Mouse (Mus musculus): Measurements from ENCODE around the gene Dnaaf2. TPM values are rescaled to one million over a fixed set of nuclear protein-coding genes. Genes with fewer than 3 reads are reported as not detected.
A peak's percentile ranks its signal among the peaks of the same experiment; 100 is the strongest.
"Not testable (repeated sequence)": the region's sequence is repeated elsewhere in the genome, so short reads cannot be mapped to it uniquely, and the experiment has no call there.

Dnaaf2 gene
- polyA plus RNA-seq, 1 experiment from 2014 or later: 17.9 TPM

DNA sequence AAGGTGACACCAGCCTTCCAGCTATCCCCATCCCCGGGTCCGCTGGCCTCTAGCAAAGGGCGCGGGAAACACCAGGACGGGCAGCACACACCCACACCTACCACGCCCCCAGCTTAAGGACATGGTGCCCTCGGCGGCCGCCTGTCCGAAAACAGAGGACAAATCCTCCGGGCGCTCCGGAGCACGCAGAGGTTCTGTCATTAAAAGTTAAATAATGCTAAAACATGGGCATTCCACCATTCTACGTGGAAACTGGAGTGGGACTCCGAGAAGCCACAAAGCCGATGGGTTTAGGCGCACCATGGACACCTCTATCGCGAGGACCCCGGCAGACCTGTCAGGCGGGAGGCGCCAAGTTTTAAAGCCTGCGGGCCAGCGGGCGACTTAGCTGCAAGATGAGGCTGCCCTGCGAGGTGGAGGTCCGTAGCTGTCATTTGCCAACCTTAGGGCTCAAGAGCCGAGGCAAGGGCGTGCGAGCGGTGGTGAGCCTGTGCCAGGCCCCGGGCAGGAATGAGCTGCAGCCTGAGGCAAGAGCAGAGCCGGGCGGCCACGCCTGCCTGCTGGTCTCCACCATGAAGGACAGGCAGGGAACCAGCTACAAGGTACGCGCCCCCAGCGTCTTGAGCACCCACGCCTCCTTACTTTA, 29.6 kb downstream of the Dnaaf2 start, which contains the start of gene Lrr1:
Gene Lrr1 (plus strand): TSS at position 354 of the 646 bp plus-strand sequence.
- WGBS: under 1% methylated on average over 40 of the region's 40 CpGs
- Histone ChIP-seq H3K27me3 (ENCODE audit: insufficient read depth, poor library complexity, severe bottlenecking) (no peaks in the 10 kb centered on the region), H3K4me3 (peak within 1 kb of the TSS; percentile 93), H3K27ac (peak within 1 kb of the TSS; percentile 98), H3K4me1 (replicated peaks) (peaks cover 22% of the 10 kb centered on the region), H3K36me3 (peaks cover 17% of the 10 kb centered on the region), H3K9me3 (no peaks in the 10 kb centered on the region)
- DNase-seq (ENCODE audit: low spot score): peak; percentile 89

DNA sequence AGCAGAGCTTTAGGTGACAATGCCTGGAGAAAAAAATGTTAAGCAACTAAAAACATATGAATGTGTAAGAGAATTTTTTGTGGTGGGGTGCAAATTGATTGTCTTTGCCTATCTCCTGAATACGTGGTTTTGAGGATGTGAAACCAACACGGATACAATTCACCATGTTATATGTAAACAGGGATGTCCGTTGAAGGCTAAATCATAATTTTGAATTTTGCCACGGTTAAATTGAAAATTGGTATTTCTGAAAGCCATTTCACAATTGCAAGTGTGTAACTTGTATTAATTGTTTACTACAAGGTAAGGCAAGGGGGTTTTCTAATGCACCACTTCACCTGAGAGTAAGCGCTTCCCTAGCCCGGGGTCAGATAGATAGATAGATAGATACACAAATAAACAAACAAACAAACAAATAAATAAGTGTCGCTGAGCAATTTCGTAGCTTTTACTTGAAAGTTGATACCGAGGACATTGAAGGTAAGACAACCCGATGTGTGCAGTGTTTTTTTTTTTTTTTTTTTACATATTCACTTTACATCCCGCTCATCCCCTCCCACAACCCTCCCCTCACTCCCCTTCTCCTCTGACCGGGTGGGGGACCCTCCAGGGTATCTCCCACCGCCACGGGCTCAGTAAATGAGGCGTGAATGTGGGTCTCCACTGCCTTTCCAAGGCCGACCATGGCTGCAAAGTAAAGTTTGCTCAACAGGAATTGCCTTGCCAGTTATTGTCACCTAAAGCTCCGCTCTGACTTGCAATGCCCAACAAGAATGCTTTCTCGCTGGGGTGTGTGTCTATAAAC, 30.4 kb downstream of the Dnaaf2 start:
- WGBS: 10% methylated on average over 18 of the region's 18 CpGs
- Histone ChIP-seq H3K36me3 (peaks cover 10% of the 10 kb centered on the region), H3K4me1 (replicated peaks) (peaks cover 22% of the 10 kb centered on the region)

DNA sequence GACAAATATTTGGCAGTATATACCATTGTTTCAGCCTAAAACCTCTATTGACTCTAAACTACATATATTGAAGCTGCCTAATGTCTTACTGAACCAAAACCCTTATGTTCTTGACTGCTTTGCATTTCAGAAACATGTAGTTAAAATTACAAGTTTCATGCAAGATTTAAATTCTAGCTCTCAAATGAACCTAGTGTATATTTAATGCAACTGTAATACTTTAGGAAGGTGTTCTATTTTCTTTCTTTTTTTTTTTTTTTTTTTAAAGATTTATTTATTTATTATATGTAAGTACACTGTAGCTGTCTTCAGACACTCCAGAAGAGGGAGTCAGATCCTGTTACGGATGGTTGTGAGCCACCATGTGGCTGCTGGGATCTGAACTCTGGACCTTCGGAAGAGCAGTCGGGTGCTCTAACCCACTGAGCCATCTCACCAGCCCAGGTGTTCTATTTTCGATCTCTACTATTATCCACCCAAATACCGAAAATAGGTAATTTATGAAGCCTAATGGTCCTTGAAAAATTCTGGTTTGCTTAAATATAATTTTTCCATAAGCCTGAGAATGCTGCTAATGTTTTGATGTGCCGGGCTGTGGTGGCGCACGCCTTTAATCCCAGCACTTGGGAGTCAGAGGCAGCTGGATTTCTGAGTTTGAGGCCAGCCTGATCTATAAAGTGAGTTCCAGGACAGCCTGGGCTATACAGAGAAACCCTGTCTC, 31.2 kb downstream of the Dnaaf2 start:
- H3K4me3 ChIP-seq; H3K36me3 ChIP-seq; H3K27me3 ChIP-seq (ENCODE audit: insufficient read depth, poor library complexity, severe bottlenecking); H3K27ac ChIP-seq; H3K9me3 ChIP-seq; DNase-seq (ENCODE audit: low spot score): not testable (repeated sequence)
- 69% methylated on average over 8 of the region's 8 CpGs for WGBS
- peaks cover 22% of the 10 kb centered on the region for H3K4me1 ChIP-seq (replicated peaks)

More for the DNA sequence above, 30.4 kb downstream of the Dnaaf2 start:
- Histone ChIP-seq H3K27ac (peak overlapping the region; percentile 98), H3K4me3 (peak overlapping the region; percentile 93), H3K9me3 (no peaks in the 10 kb centered on the region), H3K27me3 (ENCODE audit: insufficient read depth, poor library complexity, severe bottlenecking) (no peaks in the 10 kb centered on the region)
- DNase-seq (ENCODE audit: low spot score): no peak

DNA sequence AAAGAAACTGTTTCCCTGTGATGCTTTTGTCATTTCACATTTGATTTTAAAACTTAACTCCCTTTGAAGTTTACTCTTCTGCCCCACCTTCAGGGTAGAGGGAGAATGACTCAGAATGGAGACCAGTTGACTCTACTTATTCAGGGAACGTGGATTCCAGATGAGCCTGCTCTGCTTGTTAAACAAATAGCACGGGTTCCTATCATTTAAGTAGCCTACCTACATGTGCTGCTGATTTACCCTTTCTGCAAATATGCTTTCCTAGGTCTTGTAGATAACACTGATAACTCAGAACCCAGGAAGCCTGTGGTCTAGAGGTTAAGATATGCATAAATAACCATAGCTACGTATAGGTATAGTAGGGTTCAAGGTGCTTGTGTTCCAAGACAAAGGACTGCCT, 33.3 kb downstream of the Dnaaf2 start:
- H3K4me3 ChIP-seq: no peak overlapping the region
- H3K27me3 ChIP-seq (ENCODE audit: insufficient read depth, poor library complexity, severe bottlenecking): no peaks in the 10 kb centered on the region
- no peaks in the 10 kb centered on the region for H3K36me3 ChIP-seq
- H3K4me1 ChIP-seq (replicated peaks): peaks cover 18% of the 10 kb centered on the region
- H3K9me3 ChIP-seq: no peaks in the 10 kb centered on the region
- H3K27ac ChIP-seq: no peak overlapping the region
- WGBS: 64% methylated on average over 3 of the region's 3 CpGs
- DNase-seq (ENCODE audit: low spot score): no peak

DNA sequence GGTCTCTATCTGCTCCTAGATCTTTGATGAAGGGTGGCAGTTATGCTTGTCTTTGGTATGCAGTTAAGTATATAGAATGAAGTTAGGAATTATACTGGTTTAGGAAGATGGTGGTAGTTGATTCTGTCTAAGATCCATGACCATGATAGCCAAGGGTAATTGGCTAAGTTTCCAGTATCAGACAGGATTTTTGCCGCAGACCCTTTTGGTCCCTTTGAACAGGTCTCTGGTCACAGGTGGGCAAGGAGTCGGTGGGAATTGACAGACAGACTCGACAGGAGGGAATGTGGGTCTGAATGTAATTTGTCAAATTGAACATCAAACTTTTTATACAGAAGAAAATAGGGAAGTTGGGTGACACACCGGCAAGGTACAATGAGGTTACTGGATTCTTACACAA, 34.6 kb downstream of the Dnaaf2 start:
- WGBS: 82% methylated on average over 4 of the region's 4 CpGs
- H3K9me3 ChIP-seq; H3K4me1 ChIP-seq (replicated peaks); H3K4me3 ChIP-seq; H3K27ac ChIP-seq; H3K27me3 ChIP-seq (ENCODE audit: insufficient read depth, poor library complexity, severe bottlenecking); DNase-seq (ENCODE audit: low spot score); H3K36me3 ChIP-seq: not testable (repeated sequence)

DNA sequence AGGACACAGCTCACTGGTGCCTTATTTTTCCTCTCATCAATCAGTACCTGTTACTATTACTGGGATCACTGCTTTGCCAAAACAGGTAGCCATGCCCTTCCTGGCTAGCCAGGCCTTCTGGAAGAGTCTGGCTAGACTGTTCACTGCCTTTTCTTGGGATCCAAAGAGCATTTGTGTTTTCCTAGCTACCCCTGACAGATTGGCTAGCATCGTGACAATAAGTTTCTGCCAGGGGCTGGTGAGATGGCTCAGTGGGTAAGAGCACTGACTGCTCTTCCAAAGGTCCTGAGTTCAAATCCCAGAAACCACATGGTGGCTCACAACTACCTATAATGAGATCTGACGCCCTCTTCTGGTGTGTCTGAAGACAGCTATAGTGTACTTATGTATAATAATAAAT, 37.6 kb downstream of the Dnaaf2 start:
- H3K4me1 ChIP-seq (replicated peaks); H3K4me3 ChIP-seq; H3K27ac ChIP-seq; H3K27me3 ChIP-seq (ENCODE audit: insufficient read depth, poor library complexity, severe bottlenecking); H3K9me3 ChIP-seq; DNase-seq (ENCODE audit: low spot score): not testable (repeated sequence)
- 85% methylated on average over 2 of the region's 2 CpGs for WGBS
- peaks cover 23% of the 10 kb centered on the region for H3K36me3 ChIP-seq

DNA sequence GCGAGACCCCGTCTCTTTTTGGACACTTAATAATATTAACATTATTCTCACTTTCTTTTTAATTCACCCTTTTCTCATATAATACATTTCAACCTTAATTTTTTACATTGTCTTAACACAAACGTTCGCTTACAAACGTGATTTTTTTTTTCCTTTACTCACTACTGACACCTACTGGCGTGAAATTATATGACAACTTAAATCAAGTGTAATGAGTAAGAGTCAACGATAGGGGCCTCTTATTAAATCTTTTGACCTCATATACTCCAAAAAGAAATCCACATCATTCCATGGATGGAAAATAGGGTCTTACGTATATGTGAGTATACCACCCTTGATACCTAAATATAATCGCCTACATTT, 38.7 kb downstream of the Dnaaf2 start:
- Histone ChIP-seq H3K36me3 (peaks cover 28% of the 10 kb centered on the region), H3K27me3 (ENCODE audit: insufficient read depth, poor library complexity, severe bottlenecking) (no peaks in the 10 kb centered on the region), H3K4me1 (replicated peaks) (peaks cover 5% of the 10 kb centered on the region), H3K4me3 (peak overlapping the region; percentile 23; the same call in 1 of the 2 replicates), H3K27ac (no peak overlapping the region), H3K9me3 (no peaks in the 10 kb centered on the region)
- 5% methylated on average over 9 of the region's 9 CpGs for WGBS
- peak; percentile 29 for DNase-seq (ENCODE audit: low spot score)

DNA sequence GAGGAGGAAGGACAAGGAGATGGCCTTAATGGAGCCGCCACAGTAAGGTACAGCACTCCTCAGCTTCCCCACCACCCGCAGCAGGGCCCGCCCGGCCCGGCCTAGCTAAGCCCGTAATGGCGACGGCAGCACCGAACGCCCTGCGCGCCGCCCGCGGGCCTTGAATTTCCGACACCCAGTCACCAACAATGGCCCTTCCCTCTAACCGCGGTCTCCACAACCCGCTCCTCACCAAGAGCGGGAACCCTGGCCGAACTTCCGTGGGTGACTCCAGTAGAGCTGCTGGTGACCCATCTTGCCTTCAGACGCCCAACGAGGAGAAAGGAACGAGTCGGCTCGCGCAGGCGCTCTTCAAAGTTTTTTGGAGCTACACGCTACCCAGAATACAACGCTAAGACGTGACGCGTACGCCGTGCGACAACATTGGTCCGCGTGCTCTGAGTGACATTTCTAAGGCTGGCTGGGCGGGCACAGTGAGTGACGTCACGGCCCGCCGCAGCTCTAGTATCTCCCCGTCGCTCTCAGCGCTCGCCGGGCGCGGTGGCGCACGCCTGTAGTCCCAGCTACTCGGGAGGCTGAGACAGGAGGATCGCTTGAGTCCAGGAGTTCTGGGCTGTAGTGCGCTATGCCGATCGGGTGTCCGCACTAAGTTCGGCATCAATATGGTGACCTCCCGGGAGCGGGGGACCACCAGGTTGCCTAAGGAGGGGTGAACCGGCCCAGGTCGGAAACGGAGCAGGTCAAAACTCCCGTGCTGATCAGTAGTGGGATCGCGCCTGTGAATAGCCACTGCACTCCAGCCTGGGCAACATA, 39.3 kb downstream of the Dnaaf2 start, which contains the start of gene Rps29:
Gene Rps29 (minus strand): TSS at position 422 of the 813 bp plus-strand sequence.
- H3K9me3 ChIP-seq; H3K27me3 ChIP-seq (ENCODE audit: insufficient read depth, poor library complexity, severe bottlenecking); H3K4me1 ChIP-seq (replicated peaks): not testable (repeated sequence)
- Histone ChIP-seq H3K4me3 (peak within 1 kb of the TSS; percentile 85), H3K27ac (peak within 1 kb of the TSS; percentile 98), H3K36me3 (peaks cover 29% of the 10 kb centered on the region)
- DNase-seq (ENCODE audit: low spot score): peak; percentile 99
- WGBS: under 1% methylated on average over 63 of the region's 68 CpGs

DNA sequence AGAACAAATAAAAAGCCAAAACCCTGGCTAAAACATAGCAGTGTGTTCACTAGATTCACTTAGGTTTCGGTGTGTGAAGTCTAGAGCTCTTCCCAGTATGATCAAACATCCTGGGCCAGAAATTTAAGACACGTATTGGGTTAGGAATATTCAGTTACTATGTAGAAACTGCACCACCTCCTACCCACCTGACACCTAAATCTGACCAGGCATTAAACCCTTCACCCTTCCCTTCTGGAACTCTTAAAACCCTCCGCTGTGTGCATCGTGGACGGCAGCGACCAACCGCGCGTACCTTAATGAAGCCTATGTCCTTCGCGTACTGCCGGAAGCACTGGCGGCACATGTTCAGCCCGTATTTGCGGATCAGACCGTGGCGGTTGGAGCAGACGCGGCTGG, 39.9 kb downstream of the Dnaaf2 start:
- DNase-seq (ENCODE audit: low spot score): no peak
- H3K9me3 ChIP-seq: no peaks in the 10 kb centered on the region
- H3K27ac ChIP-seq: peak overlapping the region; percentile 98
- peak overlapping the region; percentile 85 for H3K4me3 ChIP-seq
- WGBS: 1% methylated on average over 19 of the region's 19 CpGs
- H3K4me1 ChIP-seq (replicated peaks): peaks cover 5% of the 10 kb centered on the region
- peaks cover 29% of the 10 kb centered on the region for H3K36me3 ChIP-seq
- H3K27me3 ChIP-seq (ENCODE audit: insufficient read depth, poor library complexity, severe bottlenecking): no peaks in the 10 kb centered on the region

DNA sequence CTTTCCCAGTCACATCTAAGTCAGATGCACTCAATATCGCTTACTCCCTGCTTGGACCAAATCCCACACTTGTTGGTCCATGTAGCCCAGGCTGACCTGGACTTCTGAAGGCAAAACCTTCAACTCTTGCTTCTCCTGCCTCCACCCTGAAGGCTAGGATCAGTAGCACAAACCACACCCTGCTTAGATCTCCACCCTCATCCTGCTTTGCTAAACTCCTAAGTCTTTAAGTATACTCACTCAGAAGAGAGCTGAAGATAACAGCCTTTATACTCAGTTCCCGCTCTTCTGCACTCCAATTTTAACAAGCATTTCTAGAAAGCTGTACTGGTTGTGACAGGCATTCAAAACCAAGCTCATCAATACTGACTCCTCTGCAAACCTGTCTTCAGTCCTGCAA, 41.1 kb downstream of the Dnaaf2 start:
- 97% methylated on average over 2 of the region's 2 CpGs for WGBS
- no peaks in the 10 kb centered on the region for H3K9me3 ChIP-seq
- H3K36me3 ChIP-seq: peaks cover 29% of the 10 kb centered on the region

DNA sequence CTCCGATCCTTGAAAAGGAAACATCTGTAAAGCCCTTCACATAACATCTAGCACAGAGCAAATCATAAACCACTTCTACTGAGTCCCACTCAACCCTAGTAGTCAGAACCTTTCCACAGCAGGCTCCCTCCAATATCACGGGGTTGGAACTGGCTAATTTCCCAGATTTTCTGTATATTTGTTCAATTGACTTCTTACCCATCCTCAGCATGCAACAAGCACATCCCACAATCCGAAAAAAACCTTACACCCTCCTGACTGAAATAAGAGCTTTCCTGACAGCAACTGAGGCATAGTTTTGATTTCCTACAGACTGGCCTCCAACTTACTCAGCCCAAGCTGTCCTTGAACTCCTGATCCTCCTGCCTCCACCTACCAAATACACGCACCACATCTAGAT, 41.8 kb downstream of the Dnaaf2 start:
- no peak overlapping the region for H3K27ac ChIP-seq
- no peak overlapping the region for H3K4me3 ChIP-seq
- peaks cover 5% of the 10 kb centered on the region for H3K4me1 ChIP-seq (replicated peaks)
- DNase-seq (ENCODE audit: low spot score): no peak
- H3K9me3 ChIP-seq: no peaks in the 10 kb centered on the region
- 83% methylated on average over 4 of the region's 4 CpGs for WGBS
- H3K27me3 ChIP-seq (ENCODE audit: insufficient read depth, poor library complexity, severe bottlenecking): no peaks in the 10 kb centered on the region
- peaks cover 29% of the 10 kb centered on the region for H3K36me3 ChIP-seq

More for the DNA sequence above, 41.1 kb downstream of the Dnaaf2 start:
- DNase-seq (ENCODE audit: low spot score): no peak
- H3K27ac ChIP-seq: no peak overlapping the region
- peak overlapping the region; percentile 85; the same call in 1 of the 2 replicates for H3K4me3 ChIP-seq
- H3K4me1 ChIP-seq (replicated peaks): peaks cover 5% of the 10 kb centered on the region
- no peaks in the 10 kb centered on the region for H3K27me3 ChIP-seq (ENCODE audit: insufficient read depth, poor library complexity, severe bottlenecking)

DNA sequence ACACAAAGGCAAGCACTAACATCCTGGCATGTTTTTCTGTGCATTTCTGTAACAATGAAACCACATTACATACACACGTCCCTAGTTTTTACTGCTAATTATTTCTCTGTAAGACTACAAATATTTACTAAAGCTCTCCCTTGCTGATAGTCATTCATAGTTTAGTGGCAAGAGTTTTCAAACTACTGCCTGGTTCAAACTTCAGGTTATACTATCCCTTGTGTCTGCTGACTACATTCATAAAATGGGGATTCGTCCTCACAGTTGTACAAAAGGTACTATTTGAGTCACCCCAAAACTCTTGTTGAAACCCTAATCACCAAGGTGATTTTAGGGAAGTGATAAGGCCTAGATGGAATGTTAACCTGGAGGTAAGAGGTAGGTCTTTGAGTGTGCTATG, 42.3 kb downstream of the Dnaaf2 start:
- no peaks in the 10 kb centered on the region for H3K27me3 ChIP-seq (ENCODE audit: insufficient read depth, poor library complexity, severe bottlenecking)
- WGBS: 93% methylated on average over 2 of the region's 2 CpGs
- no peak for DNase-seq (ENCODE audit: low spot score)

More for the DNA sequence above, 42.3 kb downstream of the Dnaaf2 start:
- Histone ChIP-seq H3K9me3 (no peaks in the 10 kb centered on the region), H3K36me3 (peaks cover 29% of the 10 kb centered on the region), H3K27ac (no peak overlapping the region), H3K4me1 (replicated peaks) (peaks cover 5% of the 10 kb centered on the region), H3K4me3 (no peak overlapping the region)

Measured in hindbrain, embryonic 10.5 days (tissue).